Mouse (Mus musculus) adrenal gland (tissue): ENCODE measurements at regions not wholly inside any gene's neighbourhood (a gene's known extent, or its start where the extent isn't known, plus 50 kb on each side); places are given as distances from the start of the nearest gene placed in this dataset.
"Not testable (repeated sequence)": the region's sequence is repeated elsewhere in the genome, so short reads cannot be mapped to it uniquely, and the experiment has no call there.

Experiments used
- intact Hi-C: fragments of 180-260 bp; cut with DNase I; formaldehyde crosslinking; loops from one replicate; pipeline ENCODE4 v1.15.1; 2025

- intact Hi-C loops, result no loop called here
Observed at GRCm38 (mm10) chrX:92981141-92981540, 305.1 kb upstream of the Arx start.

DNA sequence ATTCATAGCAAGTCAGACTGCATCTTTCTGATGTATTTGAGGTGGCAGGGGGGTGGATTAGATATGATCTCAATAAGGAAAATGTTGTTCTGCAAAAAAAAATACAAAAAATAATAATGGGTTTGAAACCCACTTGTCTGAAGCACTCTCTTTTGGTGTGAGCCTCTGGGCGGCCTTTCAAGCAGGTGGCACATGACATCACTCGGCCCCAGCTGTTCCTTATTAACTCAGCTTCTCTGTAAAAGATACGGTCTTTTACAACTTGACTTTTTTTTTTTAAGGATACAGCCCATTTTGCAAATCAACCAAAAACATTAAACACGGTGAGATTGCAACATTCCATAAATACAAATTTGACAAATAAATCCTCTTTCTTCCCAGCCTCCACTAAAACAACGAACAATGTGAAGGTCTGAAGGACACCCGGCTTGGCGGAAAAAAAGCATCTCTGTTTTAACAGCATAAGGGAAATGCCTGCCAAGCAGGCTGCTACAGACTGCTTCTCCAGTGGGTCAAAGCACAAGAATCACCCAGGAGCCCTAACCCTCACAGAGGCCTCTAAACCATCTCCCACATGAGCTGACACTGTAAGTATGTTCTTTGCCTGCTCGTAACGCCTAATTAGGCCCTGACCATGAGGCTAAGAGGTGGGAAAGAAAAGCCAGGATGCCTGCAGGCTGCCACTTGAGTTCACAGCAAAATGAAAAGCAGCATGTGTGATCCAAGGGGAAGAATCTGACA is 283.8 kb upstream of the Arx start:
- intact Hi-C loops, result no loop called here

DNA sequence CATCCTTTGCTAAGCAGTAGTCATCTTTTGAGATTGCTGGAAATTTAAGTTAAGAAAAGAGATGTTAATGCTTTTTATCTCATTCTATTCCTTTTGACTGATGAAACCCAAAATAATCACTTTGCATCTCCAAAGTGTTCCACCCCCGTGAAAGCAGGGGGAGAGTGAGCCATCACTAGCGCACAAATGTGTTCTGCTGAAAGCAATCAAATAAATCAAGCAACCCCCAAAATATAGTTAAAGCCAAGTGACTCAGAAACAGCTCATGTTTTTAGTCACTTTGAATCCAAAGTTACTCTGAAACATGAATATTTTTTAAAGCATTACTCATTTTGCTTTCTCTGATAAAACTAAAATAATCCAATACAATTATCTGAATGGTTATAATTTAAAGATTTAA is 279.6 kb upstream of the Arx start:
- intact Hi-C loops, result no loop called here

DNA sequence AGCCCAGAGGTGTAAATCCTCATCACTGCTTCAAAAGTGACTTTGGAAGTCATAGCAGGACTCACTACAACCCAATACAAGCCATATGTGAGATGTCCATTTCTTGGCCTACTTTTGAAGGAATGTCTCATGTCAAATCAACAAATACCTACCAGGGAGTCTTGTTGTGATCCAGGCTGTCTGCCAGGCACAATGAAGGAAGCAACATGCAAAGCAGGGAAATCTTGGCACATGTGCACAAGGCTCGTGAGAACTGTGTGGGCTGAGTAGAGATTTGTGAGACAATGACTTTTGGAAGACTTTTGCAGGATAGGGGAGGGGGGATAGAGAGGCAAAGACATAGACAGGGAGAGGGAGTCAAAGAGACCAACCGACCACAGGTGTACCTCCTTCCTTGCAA is 274.7 kb upstream of the Arx start:
- intact Hi-C loops, result no loop called here

DNA sequence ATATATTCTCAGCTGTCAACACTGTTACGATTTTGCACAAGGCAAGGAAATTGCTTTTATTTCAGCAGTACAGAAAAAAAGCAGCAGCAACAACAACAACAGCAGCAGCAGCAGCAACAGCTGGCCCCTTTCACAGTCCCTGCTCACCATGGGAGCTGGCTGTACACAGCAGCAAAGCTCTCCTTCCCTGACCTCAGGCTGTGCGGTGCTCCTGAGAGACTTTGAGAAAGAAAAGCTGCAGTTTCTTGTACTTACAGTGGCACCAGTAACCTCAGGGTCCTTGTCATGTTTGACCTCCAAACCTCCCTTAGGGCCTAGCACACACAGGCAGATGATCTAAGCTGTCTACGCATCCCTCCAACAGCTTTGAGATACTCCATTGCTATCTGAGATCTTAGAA is 269.9 kb upstream of the Arx start:
- intact Hi-C loops, result no loop called here

GRCm38 (mm10) chrX:93041096-93041495 is 245.1 kb upstream of the Arx start:
- intact Hi-C loops, result no loop called here

GRCm38 (mm10) chrX:93042736-93043135 is 243.5 kb upstream of the Arx start:
- intact Hi-C loops, result no loop called here

DNA sequence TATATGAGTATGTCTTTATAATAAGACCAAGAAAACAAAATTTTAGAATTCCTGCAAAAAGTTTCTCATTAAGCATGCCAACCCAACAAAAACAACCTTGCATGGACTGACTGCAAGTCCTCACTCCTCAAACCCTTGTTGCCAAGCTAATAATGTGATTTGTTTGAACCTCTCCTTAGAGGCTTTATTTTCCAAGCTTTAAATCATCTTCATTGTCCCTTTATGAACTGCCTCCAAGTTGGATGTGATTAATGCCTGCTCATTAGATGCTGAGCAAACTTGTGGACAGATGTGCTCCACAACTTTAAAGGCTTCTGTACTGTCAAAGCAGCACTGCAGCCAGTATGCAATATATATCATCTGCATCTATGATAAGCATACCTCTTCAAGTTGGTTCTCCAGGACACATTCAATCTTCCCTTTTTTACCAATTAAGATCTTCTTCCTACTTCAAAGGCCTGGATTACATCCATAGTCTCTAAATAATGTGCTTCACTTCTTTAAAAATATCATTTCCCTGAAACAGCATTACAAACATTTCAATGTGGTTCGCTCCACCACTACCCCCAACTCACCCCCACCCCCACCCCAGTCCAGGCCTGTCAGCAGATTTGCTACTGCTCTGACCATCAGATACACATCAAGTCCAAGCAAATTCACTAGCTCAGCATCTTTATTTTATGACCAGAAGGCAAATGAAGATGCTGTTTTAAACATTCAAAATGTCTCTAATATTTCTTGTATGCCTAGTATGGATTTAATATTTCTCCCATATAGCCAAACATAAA is 237.1 kb upstream of the Arx start:
- intact Hi-C loops, result no loop called here

- intact Hi-C loops, result no loop called here
Observed at GRCm38 (mm10) chrX:93049755-93050143, 236.5 kb upstream of the Arx start.

DNA sequence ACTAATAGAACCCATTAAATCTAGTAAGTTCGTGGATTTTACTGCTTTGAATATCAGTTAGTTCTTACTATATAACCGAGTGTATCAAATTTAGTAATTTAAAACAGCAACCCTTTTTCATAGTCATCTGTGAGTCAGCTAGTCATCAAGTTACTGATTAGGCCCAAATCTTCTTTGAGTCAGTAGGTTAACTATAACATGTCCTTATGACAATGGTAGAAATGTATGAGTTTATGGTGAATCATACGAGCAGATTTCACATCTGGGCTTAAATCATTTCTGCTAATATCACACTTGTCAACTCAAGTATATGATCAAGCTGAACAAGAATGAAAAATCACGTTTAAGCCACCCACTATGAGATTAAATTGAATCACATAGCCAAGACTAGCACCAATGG is 226.7 kb upstream of the Arx start:
- intact Hi-C loops, result no loop called here

- intact Hi-C loops, result loop anchor here (5.0 to 10.0 kb wide), 2 partner anchors 393 to 486 kb away; no protein-coding TSS in a partner anchor
Observed at GRCm38 (mm10) chrX:93068884-93069283, 217.4 kb upstream of the Arx start.

- intact Hi-C loops, result loop anchor here (5.0 to 10.0 kb wide), 3 partner anchors 215 to 485 kb away; partner anchors contain the start of gene Arx
Observed at GRCm38 (mm10) chrX:93069569-93070289, 216.5 kb upstream of the Arx start.

DNA sequence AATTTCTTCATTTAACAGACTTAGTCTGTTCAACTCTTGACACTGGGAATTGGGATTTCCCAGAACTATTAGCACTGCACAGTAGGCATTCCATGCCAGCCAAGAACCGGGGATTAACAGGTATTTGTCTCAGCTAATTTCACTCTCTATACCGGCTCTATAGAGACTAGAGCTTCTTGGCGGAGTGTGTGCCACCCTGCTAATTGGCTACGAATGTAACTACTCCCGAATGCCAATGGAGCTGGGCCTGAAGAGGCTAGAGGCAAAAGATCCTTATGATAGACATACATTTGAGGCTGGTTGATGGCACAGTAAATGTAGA is 216.0 kb upstream of the Arx start:
- intact Hi-C loops, result loop anchor here (10.0 kb wide), 1 partner anchor 215 kb away; the partner anchor contains the start of gene Arx

DNA sequence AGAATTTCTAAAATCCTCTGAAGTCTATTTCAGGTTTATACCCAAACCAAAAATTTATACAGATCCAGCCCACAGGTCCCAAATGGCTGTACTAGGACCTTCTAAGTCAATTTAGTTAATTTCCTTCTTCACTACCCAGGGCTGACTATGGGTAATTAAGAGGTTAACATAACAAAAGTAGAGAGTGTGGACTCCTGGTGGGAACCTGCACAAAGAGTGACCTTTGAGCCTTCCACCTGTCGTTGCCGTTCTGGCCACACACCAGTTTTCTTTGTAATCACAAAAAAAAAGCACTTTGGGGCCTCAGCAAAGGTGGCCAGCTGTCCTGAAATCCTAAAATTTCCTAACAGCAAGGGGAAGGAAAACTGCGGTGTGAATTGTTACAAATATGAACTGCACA is 197.3 kb upstream of the Arx start:
- intact Hi-C loops, result no loop called here

GRCm38 (mm10) chrX:93097551-93097950 is 188.7 kb upstream of the Arx start:
- intact Hi-C loops, result no loop called here

DNA sequence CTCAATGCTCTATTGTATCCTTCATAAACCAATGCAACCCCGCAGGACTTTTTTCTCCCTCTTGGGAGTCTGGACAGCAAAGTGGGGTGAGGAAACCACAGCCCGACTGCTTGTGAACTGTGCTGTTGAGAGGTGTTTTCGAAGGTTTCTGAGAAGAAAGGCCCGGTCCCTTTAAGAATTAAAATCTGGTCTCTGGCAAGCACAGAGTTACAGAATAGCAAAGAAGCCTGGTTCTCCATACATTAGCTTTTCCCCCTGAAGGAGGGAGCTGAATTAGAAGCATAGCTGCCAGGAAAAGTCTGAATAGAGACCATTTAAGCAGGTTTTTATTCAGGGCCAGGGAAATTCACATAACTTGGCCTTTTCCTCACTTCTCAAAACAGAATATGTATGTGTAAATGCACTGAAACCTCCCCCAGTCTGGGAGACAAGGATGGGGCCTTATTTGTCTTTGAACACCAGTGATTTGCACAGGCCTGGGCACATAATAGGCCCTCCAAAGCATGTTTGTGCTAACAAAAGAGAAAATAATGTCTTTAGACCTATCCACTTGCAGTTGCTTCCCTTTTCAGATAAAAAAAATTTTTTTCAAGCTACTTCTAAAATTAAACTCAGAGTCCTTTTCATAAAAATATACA is 178.2 kb upstream of the Arx start:
- intact Hi-C loops, result no loop called here

DNA sequence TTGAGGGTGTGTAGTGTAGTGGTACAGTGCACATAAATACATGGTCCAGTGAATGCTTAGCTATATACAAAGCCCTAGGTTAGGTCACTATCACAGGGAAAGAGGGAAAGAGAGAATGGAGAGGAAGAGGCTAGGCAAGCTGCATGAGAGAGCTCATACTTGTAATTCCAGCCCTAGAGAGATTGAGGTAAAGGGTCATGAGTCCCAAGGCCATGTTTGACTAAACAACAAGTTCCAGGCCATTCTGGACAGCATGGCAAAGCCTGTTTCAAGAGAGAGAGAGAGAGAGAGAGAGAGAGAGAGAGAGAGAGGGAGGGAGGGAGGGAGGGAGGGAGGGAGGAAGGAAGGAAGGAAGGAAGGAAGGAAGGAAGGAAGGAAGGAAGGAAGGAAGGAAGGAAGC is 131.9 kb upstream of the Arx start:
- intact Hi-C loops, result not testable (repeated sequence)

GRCm38 (mm10) chrX:93159105-93159504 is 127.1 kb upstream of the Arx start:
- intact Hi-C loops, result no loop called here

GRCm38 (mm10) chrX:93160956-93161355 is 125.3 kb upstream of the Arx start:
- intact Hi-C loops, result no loop called here
